Mouse (Mus musculus) kidney, adult 2 months (tissue): ENCODE measurements around the gene Cog3. TPM values are rescaled to one million over a fixed set of nuclear protein-coding genes. Genes with fewer than 3 reads are reported as not detected.

Source experiments
- DNase-seq: peaks from one replicate; pipeline ENCODE4 v3.0.0; 2021
- H3K27ac ChIP-seq: fragments of 200-500 bp; 2 replicates; pipeline ENCODE4 v1.5.1; 2012; ENCODE audit warnings: low read depth, low read length, control low read depth, inconsistent platforms; ENCODE audit not compliant: insufficient read depth
- H3K27me3 ChIP-seq: fragments of 200-500 bp; replicated peaks from 2 replicates; pipeline ENCODE4 v1.6.1; 2012; ENCODE audit warnings: mild to moderate bottlenecking, moderate library complexity, low read length, inconsistent platforms; ENCODE audit not compliant: control insufficient read depth, insufficient read depth
- H3K36me3 ChIP-seq: fragments of 200-500 bp; 2 replicates; pipeline ENCODE4 v1.6.1; 2012; ENCODE audit warnings: mild to moderate bottlenecking, moderate library complexity, low read length, inconsistent platforms; ENCODE audit not compliant: control insufficient read depth, insufficient read depth
- H3K4me1 ChIP-seq: fragments of 200-500 bp; 2 replicates; pipeline ENCODE4 v1.6.1; 2011; ENCODE audit warnings: low read length; ENCODE audit not compliant: control insufficient read depth, insufficient read depth
- H3K4me3 ChIP-seq: fragments of 200-500 bp; 2 replicates; pipeline ENCODE4 v1.5.1; 2011; ENCODE audit warnings: mild to moderate bottlenecking, low read depth, low read length, control low read depth; ENCODE audit not compliant: insufficient read depth
- CTCF ChIP-seq: fragments of 200-500 bp; conservative IDR thresholded peaks from 2 replicates; pipeline ENCODE4 v1.5.1; 2011; ENCODE audit warnings: low read depth, mild to moderate bottlenecking, control low read depth, low read length, moderate library complexity, mixed read lengths; ENCODE audit not compliant: insufficient read depth, insufficient read length
- POLR2A ChIP-seq: fragments of 200-500 bp; IDR thresholded peaks from one replicate; pipeline ENCODE4 v1.6.1; 2011; ENCODE audit warnings: low read depth, low read length, control low read depth
- WGBS: fragments of 180-500 bp; shearing (Covaris S2); methylation state at CpG from one replicate; pipeline ENCODE4 v1.1.7; 2018; 5-methylcytosine and 5-hydroxymethylcytosine counted together
- polyA plus RNA-seq: library from polyadenylated mRNA; depleted of rRNA; stranded (reverse); fragments of >200 nt; gene quantifications from 2 replicates; pipeline ENCODE4 v1.2.3, GENCODE M21; 2012; rRNA removed

The Cog3 gene
- polyA plus RNA-seq: 7.8 and 10.0 TPM in 2 replicates

DNA sequence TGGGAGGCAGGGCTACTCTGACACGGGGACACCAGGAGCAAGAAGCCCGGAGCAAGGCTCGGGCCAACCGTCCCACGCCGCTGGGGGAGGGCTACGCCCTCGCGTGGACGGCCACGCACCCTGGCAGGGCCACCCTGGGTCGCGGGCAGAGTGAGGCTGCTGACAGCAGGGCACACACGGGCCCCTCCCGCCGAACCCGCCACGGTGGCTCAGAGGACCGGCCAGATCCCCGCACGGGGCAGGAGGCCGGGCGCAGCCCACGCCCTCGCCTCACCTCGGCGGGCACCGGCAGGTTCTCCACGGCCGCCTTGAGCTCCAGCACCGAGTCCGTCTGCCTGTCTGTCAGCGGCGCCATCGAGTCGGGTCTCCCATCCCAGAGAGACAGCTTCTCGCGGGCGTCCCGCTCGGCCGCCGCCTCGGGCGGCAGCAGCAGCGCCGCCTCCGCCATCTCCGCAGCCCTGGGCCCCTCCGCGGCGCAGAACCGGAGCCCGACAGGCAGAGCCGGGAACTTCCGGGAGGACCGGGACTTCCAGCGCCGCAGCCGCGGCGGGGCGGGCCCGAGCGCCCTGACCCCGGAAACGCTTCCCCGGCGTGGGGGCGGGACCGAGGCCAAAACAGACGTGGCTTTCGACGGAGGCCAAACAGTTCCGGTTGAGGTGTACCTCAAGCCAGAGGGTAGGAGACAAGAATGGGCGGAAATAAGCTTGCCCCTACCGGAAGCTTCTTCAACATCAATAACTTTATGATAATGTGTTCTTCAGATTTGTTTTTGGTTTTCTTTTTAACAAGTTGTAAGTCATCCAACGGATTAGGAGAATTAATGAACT is at the start of gene Cog3:
Gene Cog3, minus strand, starts transcription at position 527 of the 827 bp plus-strand sequence.
- Histone ChIP-seq H3K36me3 (no peaks in the 10 kb centered on the region), H3K27me3 (no peaks in the 10 kb centered on the region), H3K4me3 (peak within 1 kb of the TSS; percentile 93), H3K27ac (peak within 1 kb of the TSS; percentile 62), H3K4me1 (peaks cover 10% of the 10 kb centered on the region)
- DNase-seq: peak; percentile 98
- TF ChIP-seq POLR2A (no peak), CTCF (no peak)
- under 1% methylated on average over 76 of the region's 78 CpGs for WGBS

DNA sequence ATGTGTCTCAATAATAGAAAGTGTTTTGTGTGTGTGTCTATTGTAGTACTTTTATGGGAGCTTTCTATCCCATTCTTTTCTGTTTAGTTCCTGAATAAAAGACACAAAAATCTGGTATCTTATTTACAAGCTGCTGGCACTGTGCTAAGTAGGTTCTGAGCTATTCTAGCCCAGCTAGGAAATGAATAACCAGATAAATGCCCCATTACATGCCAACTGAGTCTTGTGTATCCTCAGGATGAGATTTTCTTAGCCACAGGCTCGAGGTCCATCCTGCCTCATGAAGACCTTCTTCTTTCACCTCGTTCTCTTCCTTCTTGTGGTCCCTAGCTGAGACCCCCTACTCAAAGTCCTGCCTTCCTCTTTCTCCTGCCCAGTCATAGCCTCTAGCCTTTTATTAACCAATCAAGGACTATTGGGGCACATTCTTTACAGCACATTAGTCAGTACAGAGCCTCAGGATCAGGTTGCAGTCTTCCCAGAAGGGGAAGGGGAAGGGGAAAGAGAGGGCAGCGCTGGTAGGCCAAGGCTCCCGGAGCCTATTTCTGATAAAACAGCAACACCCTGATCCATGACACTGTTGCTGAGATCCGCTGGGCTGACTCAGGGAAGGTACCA is 43.6 kb upstream of the Cog3 start:
- 19% methylated on average over 5 of the region's 5 CpGs for WGBS
- peaks cover 38% of the 10 kb centered on the region for H3K4me1 ChIP-seq
- TF ChIP-seq CTCF (no peak), POLR2A (no peak)
- H3K27ac ChIP-seq: peak overlapping the region; percentile 85
- no peak overlapping the region for H3K4me3 ChIP-seq
- DNase-seq: peak; percentile 91
- H3K27me3 ChIP-seq: no peaks in the 10 kb centered on the region
- no peaks in the 10 kb centered on the region for H3K36me3 ChIP-seq

DNA sequence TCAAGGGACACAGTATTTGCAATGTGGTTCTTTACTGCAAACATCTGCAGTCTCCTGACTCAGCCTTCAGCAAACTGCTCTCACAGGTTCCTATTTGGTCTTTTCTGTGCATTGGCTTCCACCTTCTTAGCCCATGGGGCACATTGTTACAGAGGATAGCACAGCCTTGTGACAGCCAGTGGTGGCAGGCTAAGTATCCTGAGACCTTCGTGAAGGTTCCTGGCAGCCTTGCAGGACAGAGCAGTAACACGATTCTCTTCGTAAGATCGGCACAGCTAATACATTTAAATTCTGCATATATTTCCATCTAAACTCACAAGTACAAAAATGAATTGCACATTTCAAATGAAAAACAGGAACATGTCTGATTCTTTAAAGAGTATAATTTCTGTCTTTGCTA is 41.6 kb upstream of the Cog3 start:
- Histone ChIP-seq H3K4me1 (peaks cover 24% of the 10 kb centered on the region), H3K27ac (no peak overlapping the region), H3K36me3 (no peaks in the 10 kb centered on the region), H3K27me3 (no peaks in the 10 kb centered on the region), H3K4me3 (no peak overlapping the region)
- TF ChIP-seq POLR2A (no peak), CTCF (no peak)
- 74% methylated on average over 4 of the region's 4 CpGs for WGBS
- no peak for DNase-seq

DNA sequence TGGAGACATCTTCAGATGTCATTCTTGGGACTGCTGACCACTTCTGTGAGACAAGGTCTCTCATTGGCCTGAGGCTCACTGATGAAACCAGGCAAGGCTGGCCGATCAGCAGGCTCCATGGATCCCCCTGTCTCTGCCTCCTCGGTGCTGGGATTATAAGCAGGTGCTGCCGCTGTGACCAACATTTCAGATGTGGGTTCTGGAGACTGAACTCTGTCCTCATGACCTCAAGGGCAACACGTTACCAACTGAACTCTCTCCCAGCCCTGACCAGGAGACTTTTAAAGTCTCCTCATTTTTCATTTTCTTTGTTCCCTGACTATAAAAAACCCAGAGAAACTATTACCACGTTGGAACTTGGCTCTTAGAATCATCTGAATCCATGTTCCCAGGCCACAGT is 40.4 kb upstream of the Cog3 start:
- H3K27ac ChIP-seq: peak overlapping the region; percentile 98
- DNase-seq: peak; percentile 70
- no peak overlapping the region for H3K4me3 ChIP-seq
- no peak for TF ChIP-seq CTCF
- no peak for TF ChIP-seq POLR2A
- peaks cover 24% of the 10 kb centered on the region for H3K4me1 ChIP-seq
- H3K36me3 ChIP-seq: no peaks in the 10 kb centered on the region
- H3K27me3 ChIP-seq: no peaks in the 10 kb centered on the region
- 27% methylated on average over 5 of the region's 5 CpGs for WGBS

DNA sequence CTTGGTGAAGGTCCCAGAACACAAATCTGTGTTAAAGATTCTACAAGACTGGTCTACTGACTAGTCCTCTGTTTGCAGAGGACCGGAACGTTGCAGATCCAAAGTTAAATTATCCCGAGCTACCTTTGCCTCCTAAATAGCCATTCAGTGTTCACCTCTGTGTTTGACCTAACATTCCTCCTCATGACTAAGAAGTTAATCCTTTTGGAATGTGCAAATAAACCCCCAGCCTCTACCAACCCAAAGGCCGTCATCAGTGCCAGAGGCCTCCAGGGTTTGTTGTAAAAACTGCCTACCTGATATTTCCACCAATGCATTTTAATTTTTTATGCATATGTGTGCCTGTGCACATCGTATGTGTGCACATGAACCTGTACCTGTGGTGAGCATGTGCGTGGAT is 40.0 kb upstream of the Cog3 start:
- 41% methylated on average over 6 of the region's 6 CpGs for WGBS
- Histone ChIP-seq H3K27ac (peak overlapping the region; percentile 98), H3K4me3 (no peak overlapping the region), H3K36me3 (no peaks in the 10 kb centered on the region), H3K4me1 (peaks cover 24% of the 10 kb centered on the region), H3K27me3 (no peaks in the 10 kb centered on the region)
- TF ChIP-seq CTCF (no peak), POLR2A (no peak)
- DNase-seq: peak; percentile 76

DNA sequence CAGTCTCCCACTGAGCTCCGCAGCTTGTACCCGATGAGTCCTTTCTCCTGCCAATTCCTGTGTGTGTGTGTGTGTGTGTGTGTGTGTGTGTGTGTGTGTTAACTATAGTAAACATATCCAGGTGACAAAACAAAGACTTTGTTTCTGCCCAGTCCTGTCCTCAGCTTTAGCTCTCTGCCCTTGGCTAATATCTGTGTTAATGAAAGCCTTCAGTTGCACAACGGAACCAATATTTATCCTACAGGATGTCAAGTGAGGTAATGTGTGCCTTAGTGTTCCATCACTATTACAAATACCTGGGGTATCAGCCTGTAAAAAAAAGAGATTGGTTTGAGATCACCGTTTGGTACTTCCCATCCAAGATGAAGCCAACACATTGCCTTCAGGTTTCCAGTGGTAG is 38.8 kb upstream of the Cog3 start:
- no peak overlapping the region for H3K27ac ChIP-seq
- 90% methylated on average over 4 of the region's 4 CpGs for WGBS
- no peak for TF ChIP-seq POLR2A
- no peak overlapping the region for H3K4me3 ChIP-seq
- no peak for DNase-seq
- H3K36me3 ChIP-seq: no peaks in the 10 kb centered on the region
- peaks cover 22% of the 10 kb centered on the region for H3K4me1 ChIP-seq
- no peaks in the 10 kb centered on the region for H3K27me3 ChIP-seq

DNA sequence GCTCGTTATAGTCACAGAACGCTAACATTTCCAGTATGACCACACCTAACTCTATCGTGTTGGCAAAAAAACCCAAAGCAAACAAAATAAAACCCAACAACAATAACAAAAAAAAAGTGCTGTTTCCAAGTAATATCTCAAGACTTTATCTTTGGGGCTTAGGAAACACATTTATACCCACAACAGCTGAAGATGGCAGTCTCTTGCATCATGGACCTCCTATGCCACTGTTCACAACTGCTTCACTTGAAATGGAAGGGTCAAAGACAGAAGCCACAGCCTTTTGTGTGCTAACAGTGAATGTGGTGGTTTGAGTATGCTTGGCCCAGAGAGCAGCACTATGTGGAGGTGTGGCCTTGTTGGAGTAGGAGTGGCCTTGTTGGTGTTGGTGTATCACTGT is 37.1 kb upstream of the Cog3 start:
- DNase-seq: no peak
- TF ChIP-seq CTCF (no peak), POLR2A (no peak)
- no peak overlapping the region for H3K4me3 ChIP-seq
- 82% methylated on average over 3 of the region's 3 CpGs for WGBS
- H3K27me3 ChIP-seq: no peaks in the 10 kb centered on the region
- no peaks in the 10 kb centered on the region for H3K36me3 ChIP-seq
- H3K4me1 ChIP-seq: peaks cover 18% of the 10 kb centered on the region
- no peak overlapping the region for H3K27ac ChIP-seq
